Comparison of ENCODE assay signal across 8 mouse cellular contexts in the genomic region with DNA sequence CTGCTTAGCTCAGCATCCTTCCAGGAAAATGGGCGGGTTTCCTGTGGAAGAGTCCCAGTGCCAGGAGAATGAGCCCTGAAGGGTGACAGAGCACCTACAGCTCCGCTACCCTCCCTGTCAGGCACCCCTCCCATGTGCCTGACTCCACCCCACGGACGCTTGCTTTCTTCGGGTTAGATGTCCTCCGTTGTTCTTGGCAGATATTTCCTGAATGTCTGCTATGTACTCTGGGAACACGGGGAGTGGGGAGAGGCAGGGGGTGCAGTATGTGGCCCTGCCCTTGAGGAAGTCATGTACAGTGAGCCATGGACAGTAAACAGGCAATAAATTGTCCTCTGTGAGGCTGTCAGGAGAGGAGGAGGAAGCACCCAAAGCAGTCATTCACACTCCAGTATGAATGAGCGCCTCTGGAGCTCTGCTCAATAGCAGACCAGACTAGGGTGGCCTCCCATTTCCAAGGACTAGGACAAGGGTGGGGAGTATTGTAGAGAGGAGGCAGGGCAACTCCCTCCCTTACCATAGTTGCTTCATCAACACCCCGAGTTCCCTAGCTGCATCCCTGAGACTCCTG. TPM values are rescaled to one million over a fixed set of nuclear protein-coding genes. Genes with fewer than 3 reads are reported as not detected.
DNase-seq lines count a peak whose midpoint lies in the region; ATAC-seq lines count a peak whose summit lies in the region.
"Had no signal": no experiment of that assay in that cellular context is flagged by ENCODE, and none has a peak within 500 bp of the region (broad histone marks: within the 10 kb centered on the region; RNA-seq: fewer than 3 reads in every experiment).

No protein-coding gene starts in this region.

- H3K4me2 ChIP-seq in lung, embryonic 15.5 days = 0 out of 2 replicates have a peak overlapping the region, but pooled peaks have one; percentile 9
- H3K4me2 ChIP-seq: midbrain, embryonic 13.5 days had no signal

- H3K4me3 ChIP-seq in brown adipose tissue, adult 24 weeks (ENCODE audit: insufficient read depth, low read depth, low read length) = no peak overlapping the region
- H3K4me3 ChIP-seq in lung, embryonic 15.5 days = no peak overlapping the region
- H3K4me3 ChIP-seq: midbrain, embryonic 13.5 days had no signal

- H3K36me3 ChIP-seq in lung, embryonic 15.5 days = no peaks in the 10 kb centered on the region
- H3K36me3 ChIP-seq: midbrain, embryonic 13.5 days had no signal

- H3K27me3 ChIP-seq in lung, embryonic 15.5 days = no peaks in the 10 kb centered on the region
- H3K27me3 ChIP-seq: midbrain, embryonic 13.5 days had no signal

- no peaks in the 10 kb centered on the region for H3K9me3 ChIP-seq in lung, embryonic 15.5 days
- H3K9me3 ChIP-seq: midbrain, embryonic 13.5 days had no signal

- peak; percentile 55 for ATAC-seq in lung, embryonic 15.5 days (ENCODE audit: borderline replicate concordance, extremely low read depth, low FRiP score, low TSS enrichment)
- ATAC-seq in activated CD4-positive, CD25-positive, alpha-beta regulatory T cell, adult 4 months = no peak
- ATAC-seq in inflammation-experienced regulatory T-cells, adult 6 months = no peak
- ATAC-seq: midbrain, embryonic 13.5 days had no signal

- peak; percentile 73 to 80 for DNase-seq in heart, adult 18-20 months
- DNase-seq in kidney, adult 8-10 months = peak; percentile 50 to 56
- no peak for DNase-seq in cerebellum, adult 11-12 months

- H3K9ac ChIP-seq in lung, embryonic 15.5 days = no peak overlapping the region
- H3K9ac ChIP-seq: midbrain, embryonic 13.5 days had no signal

- whole genome bisulfite sequencing in lung, embryonic 15.5 days = 40% methylated on average over 9 of the region's 9 CpGs

- peak overlapping the region; percentile 56 for H3K27ac ChIP-seq in brown adipose tissue, adult 24 weeks (replicated peaks; ENCODE audit: low read depth, low read length)
- H3K27ac ChIP-seq in lung, embryonic 15.5 days = peak overlapping the region; percentile 42
- H3K27ac ChIP-seq: midbrain, embryonic 13.5 days had no signal

- H3K4me1 ChIP-seq in brown adipose tissue, adult 24 weeks (ENCODE audit: control insufficient read depth, insufficient read depth, insufficient read length, low read length) = peaks cover 27% of the 10 kb centered on the region
- peaks cover 22% of the 10 kb centered on the region for H3K4me1 ChIP-seq in lung, embryonic 15.5 days

RNA-seq across cellular contexts. Expression of gene Cdkn1c, which starts 52.8 kb away (rescaled TPM):
- 12.2 and 15.0 TPM in 2 replicates for polyA plus RNA-seq in brown adipose tissue, adult 24 weeks (2012; ENCODE audit: insufficient read depth, insufficient read length, missing spikeins)
- total RNA-seq in heart, adult 18-20 months (2021) = 10 to 100 TPM; 22.9 to 30.2 TPM
- polyA plus RNA-seq in lung, embryonic 15.5 days (2015; fragmentation: Nextera tagmentation; extraction: Ambion mirVana) = 553 and 555 TPM in 2 replicates
- polyA plus RNA-seq in activated CD4-positive, CD25-positive, alpha-beta regulatory T cell, adult 4 months (2017; shearing (Covaris generic)) = under 1 TPM; 0.24 to 0.41 TPM
- under 1 TPM in 2 of 3 experiments, not detected in 1; 0.25 to 0.64 TPM for polyA plus RNA-seq in inflammation-experienced regulatory T-cells, adult 6 months (2017; shearing (Covaris generic))

Comparison
In these comparisons a context has a peak if more than half of its experiments do, and no peak if none do; other contexts are left out.
1. RNA of gene Cdkn1c, which starts 52.8 kb away (polyA plus RNA-seq): 553 to 555 TPM in lung, embryonic 15.5 days; 12.2 to 15.0 TPM in brown adipose tissue, adult 24 weeks, 0.25 to 0.64 TPM in inflammation-experienced regulatory T-cells, adult 6 months and 0.24 to 0.41 TPM in activated CD4-positive, CD25-positive, alpha-beta regulatory T cell, adult 4 months; every median in the first group is over 10 times any median in the second.